Mouse (Mus musculus): ENCODE measurements around the gene Apoh.
A peak's percentile ranks its signal among the peaks of the same experiment; 100 is the strongest.

The Apoh gene

DNA sequence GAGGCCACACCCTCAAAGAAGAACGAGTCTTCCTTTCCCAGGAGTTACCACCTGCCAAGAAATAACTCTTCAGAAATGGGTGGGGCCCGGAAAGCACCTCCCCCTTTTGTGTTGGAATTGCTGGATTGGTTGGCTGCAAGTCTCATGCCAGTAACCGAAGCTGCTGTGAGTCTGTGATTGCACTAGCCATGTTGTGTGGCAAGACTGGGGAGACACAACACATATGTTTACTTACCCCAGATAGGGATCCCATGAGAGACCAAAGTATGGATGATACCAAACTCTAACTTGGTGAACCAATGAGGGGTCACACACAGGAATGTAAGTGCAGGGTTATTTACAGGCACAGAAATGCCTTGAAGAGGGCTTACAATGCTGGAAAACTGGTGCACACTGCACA lies 39.5 kb downstream of the Apoh start:
- no peak for DNase-seq (ENCODE audit: low spot score)

- DNase-seq (ENCODE audit: low spot score): no peak
Observed at GRCm38 (mm10) chr11:108384920-108385665, 41.9 kb downstream of the Apoh start.

GRCm38 (mm10) chr11:108385666-108386024 lies 42.5 kb downstream of the Apoh start:
- DNase-seq (ENCODE audit: low spot score): no peak

- no peak for DNase-seq (ENCODE audit: low spot score)
Observed at GRCm38 (mm10) chr11:108395061-108395460, 51.9 kb downstream of the Apoh start.

DNA sequence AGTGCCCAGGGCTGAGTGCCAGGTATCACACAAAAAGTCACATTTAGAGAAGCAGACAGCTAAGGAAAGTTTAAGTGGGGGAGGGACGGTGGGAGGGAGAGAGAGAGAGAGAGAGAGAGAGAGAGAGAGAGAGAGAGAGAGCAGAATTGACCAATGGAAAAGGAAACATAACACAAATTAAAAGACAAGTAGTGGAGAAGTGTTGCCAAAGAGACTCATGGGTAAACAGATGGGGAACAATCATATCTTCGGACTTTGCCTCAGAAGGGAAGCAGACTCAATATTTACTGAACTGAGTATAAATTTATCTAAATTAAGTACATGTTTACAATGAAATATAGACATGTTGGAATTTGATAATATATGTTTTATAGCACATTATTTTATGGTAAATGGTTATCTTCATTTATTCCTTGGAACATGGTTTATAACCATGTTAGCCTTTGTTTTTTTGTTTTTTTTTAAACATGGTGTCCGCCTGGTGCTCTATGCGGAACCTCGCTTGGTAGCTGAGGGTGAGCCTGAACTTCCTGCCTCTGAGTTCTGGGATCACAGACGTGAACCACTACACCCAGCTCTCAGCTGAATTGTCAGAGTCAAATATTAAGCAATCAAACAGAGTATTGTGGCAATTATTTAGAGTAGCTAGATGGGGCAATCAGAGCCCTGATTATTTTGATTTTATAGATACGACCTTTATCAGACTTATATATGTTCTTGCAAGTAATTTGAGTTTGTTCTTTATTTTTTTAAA lies 53.1 kb downstream of the Apoh start:
- no peak for DNase-seq (ENCODE audit: low spot score)

GRCm38 (mm10) chr11:108409876-108410644 lies 66.9 kb downstream of the Apoh start:
- DNase-seq (ENCODE audit: low spot score): no peak

DNA sequence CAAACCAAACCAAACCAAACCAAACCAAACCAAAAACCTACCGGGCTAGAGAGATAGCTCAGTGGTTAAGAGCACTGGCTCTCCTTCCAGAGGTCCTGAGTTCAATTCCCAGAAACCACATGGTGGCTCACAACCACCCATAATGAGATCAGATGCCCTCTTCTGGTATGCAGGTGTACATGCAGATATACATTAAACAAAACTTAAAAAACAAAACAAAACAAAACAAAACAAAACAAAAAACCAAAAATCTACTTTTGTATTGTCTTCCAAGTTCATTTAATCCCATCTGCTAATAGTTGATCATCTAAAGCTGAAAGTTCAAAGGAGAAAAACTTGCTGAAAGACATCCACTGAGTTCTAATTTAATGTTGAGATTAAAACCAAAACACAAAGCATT lies 73.2 kb downstream of the Apoh start:
- DNase-seq (ENCODE audit: low spot score): no peak

DNA sequence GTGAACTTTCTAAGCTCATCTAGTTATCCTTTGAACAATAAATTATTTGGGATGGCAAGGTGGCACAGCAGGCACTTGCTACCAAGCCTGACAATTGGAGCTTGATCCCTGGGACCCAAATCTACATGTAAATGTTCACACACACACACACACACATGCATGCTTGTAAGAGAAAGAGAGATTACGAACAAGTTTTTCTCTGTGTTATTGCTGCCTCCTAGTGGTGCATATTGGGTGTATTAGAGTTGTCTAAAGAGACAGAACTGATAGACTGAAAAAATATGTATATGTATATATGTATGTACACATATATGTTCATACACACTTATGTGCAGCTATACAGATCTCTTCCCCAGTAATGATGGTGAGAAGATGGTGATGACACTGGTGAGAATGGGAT lies 75.4 kb downstream of the Apoh start:
- DNase-seq (ENCODE audit: low spot score): peak; percentile 48

- DNase-seq (ENCODE audit: low spot score): no peak
Observed at GRCm38 (mm10) chr11:108419242-108419641, 76.1 kb downstream of the Apoh start.

DNA sequence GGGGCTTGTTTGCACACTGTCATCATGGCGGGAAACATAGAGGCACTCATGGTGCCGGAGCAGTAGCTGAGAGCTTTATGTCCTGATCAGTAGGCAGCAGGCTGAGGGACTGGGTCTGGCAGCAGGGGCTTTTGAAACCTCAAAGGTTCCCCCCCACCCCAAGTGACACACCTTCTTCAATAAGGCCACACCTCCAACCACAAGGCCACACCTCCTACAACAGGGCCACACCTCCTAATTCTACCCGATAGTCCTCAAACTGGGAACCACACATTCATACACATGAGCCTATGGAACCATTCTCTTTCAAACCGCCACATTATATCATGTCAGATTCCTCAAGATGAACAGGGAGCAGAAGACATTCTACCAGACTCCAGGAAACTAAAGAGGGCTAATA lies 77.6 kb downstream of the Apoh start:
- no peak for DNase-seq (ENCODE audit: low spot score)

DNA sequence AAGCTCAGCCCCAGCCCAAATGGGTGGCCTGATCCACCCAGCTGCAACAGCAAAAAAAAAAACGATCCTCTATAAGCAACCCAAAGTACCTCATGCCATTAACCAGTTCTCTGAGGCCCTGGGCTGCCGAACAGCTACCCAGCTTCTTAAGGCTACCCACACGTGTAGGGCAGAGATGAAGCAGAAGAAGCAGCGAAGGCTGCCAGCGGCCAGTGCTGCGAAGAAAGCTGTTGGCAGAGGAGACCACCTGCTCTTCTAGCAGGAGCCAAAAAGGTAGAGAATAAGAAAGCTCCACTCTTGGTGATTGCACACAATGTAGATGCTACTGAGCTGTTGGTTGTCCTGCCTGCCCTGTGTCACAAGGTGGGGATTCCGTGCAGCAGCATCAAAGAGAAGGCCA lies 80.1 kb downstream of the Apoh start:
- DNase-seq (ENCODE audit: low spot score): no peak

DNA sequence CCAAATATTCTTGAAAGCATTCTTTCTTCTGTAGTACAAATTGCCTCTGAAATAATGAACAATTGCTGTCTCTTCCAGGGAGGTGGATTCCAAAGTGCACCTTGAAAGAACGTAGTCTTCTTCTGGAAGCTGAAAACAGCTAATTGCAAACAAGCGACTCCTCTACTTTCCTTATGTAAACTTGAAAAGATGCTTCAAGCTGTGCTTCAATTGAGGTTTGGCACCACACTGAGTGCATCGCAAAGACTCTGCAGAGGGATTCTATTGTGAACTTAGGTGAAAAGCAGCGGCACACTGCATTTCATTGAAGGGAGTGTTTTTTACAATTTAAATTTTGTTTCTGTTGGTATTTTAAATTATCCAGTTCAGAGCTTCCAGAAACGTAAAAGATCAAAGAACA lies 81.0 kb downstream of the Apoh start:
- no peak for DNase-seq (ENCODE audit: low spot score)

GRCm38 (mm10) chr11:108424889-108425591 lies 81.9 kb downstream of the Apoh start, which contains the start of gene Cep112:
Cep112 (plus strand) TSS chr11:108425192.
- DNase-seq (ENCODE audit: low spot score): peak; percentile 97

- DNase-seq (ENCODE audit: low spot score): no peak
Observed at GRCm38 (mm10) chr11:108425592-108425921, 82.4 kb downstream of the Apoh start.

DNA sequence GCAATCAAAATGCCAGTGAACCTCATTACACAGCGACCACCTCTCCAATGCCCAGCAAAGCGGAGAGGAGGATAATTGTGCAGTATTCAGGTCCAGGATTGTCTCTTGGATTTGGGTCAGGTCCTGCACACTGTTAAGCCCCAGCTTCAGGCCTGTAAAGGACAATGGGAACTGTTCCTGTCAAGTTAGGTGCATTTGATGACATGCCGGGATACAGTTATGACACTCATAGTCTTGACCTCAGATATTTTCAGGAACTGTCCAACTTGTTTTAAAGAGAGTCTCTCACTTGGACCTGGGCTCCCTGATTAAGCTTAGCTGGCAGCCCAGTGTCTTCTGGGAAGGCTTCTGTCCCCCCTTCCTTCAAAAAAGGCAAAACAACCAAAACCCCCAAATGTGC lies 82.9 kb downstream of the Apoh start:
- DNase-seq (ENCODE audit: low spot score): no peak

DNA sequence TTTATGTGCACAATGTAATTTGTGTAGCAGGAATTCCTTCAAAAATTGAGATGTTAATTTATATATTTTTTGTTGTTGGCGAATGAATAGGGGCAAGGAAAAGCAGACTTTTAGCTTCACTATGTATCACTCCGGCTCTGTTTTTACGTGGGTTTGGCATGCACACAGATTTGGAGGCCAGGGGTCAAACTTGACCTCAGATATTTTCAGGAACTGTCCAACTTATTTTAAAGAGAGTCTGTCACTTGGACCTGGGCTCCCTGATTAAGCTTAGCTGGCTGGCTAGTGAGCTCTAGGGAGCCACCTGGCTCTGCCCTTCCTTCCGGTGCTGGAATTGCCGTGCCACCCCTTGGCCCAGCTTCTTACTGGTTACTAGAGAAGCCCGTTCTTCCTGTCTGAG lies 84.0 kb downstream of the Apoh start:
- DNase-seq (ENCODE audit: low spot score): peak; percentile 39

- DNase-seq (ENCODE audit: low spot score): no peak
Observed at GRCm38 (mm10) chr11:108429076-108429475, 85.9 kb downstream of the Apoh start.

GRCm38 (mm10) chr11:108443893-108444563 lies 100.9 kb downstream of the Apoh start:
- DNase-seq (ENCODE audit: low spot score): no peak

GRCm38 (mm10) chr11:108447148-108447547 lies 104.0 kb downstream of the Apoh start:
- DNase-seq (ENCODE audit: low spot score): no peak

GRCm38 (mm10) chr11:108449811-108450210 lies 106.7 kb downstream of the Apoh start:
- DNase-seq (ENCODE audit: low spot score): peak; percentile 82

DNA sequence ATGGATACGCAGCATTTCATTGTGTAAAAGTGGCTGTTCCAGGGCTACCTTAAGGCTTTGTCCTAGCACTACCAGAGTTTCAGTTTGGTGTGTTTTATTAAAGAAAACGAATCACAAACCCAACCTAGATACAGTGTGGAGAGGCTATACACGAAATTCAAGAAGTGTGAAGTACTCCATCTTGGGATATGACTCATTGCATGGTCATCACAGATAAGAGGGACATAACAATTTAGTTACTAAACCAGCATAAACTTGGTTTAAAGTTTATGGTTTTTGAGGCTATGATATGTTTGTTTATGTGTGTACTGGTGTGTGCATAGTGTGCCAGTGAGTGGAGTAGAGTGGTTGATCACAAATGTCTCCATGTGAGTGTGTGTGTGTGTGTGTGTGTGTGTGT lies 116.4 kb downstream of the Apoh start:
- DNase-seq (ENCODE audit: low spot score): no peak

Data from adipocyte (in vitro differentiated cells).